Mouse (Mus musculus) lung, embryonic 16.5 days (tissue): Measurements from ENCODE around the gene Tk1. TPM values are rescaled to one million over a fixed set of nuclear protein-coding genes. Genes with fewer than 3 reads are reported as not detected.

ENCODE experiments used
- ATAC-seq: fragments of 200-750 bp; cut with Nextera tagmentation; 2 replicates; pipeline ENCODE4 v1.8.0; 2017; ENCODE audit warnings: low read depth, mild to moderate bottlenecking, moderate library complexity
- H3K27ac ChIP-seq: fragments of 300-500 bp; sonication (generic); 2 replicates; pipeline ENCODE4 v1.5.1; 2014; ENCODE audit warnings: mild to moderate bottlenecking, control low read depth, low read length
- H3K27me3 ChIP-seq: fragments of 300-500 bp; sonication (generic); 2 replicates; pipeline ENCODE4 v1.6.1; 2014; ENCODE audit warnings: low read depth, low read length, mixed read lengths; ENCODE audit not compliant: control insufficient read depth, insufficient read depth
- H3K36me3 ChIP-seq: fragments of 300-500 bp; sonication (generic); 2 replicates; pipeline ENCODE4 v1.6.1; 2014; ENCODE audit warnings: low read length; ENCODE audit not compliant: control insufficient read depth, insufficient read depth
- H3K4me1 ChIP-seq: fragments of 300-500 bp; sonication (generic); replicated peaks from 2 replicates; pipeline ENCODE4 v1.6.1; 2014; ENCODE audit warnings: low read length, mixed read lengths; ENCODE audit not compliant: control insufficient read depth, insufficient read depth
- H3K4me2 ChIP-seq: fragments of 300-500 bp; sonication (generic); 2 replicates; pipeline ENCODE4 v1.6.1; 2014; ENCODE audit warnings: low read depth, low read length, control low read depth
- H3K4me3 ChIP-seq: fragments of 300-500 bp; sonication (generic); 2 replicates; pipeline ENCODE4 v1.5.1; 2014; ENCODE audit warnings: mild to moderate bottlenecking, low read length, control low read depth
- H3K9ac ChIP-seq: fragments of 300-500 bp; sonication (generic); 2 replicates; pipeline ENCODE4 v1.6.1; 2014; ENCODE audit warnings: low read length, control low read depth
- H3K9me3 ChIP-seq: fragments of 300-500 bp; sonication (generic); 2 replicates; pipeline ENCODE4 v1.6.1; 2016; ENCODE audit warnings: low read length; ENCODE audit not compliant: control insufficient read depth
- WGBS: fragments of 180-500 bp; shearing (Covaris S2); extraction: QIAGEN DNeasy Blood & Tissue Kit; methylation state at CpG from one replicate; pipeline ENCODE4 v1.1.7; 2014; 5-methylcytosine and 5-hydroxymethylcytosine counted together
- polyA plus RNA-seq: library from polyadenylated mRNA; unstranded; fragments of >200 nt; fragmentation: Nextera tagmentation; extraction: Ambion mirVana; gene quantifications from 2 replicates; pipeline ENCODE4 v1.2.1, GENCODE M21; 2015

Tk1 gene
- polyA plus RNA-seq, 1 experiment from 2014 or later = 131 TPM

DNA sequence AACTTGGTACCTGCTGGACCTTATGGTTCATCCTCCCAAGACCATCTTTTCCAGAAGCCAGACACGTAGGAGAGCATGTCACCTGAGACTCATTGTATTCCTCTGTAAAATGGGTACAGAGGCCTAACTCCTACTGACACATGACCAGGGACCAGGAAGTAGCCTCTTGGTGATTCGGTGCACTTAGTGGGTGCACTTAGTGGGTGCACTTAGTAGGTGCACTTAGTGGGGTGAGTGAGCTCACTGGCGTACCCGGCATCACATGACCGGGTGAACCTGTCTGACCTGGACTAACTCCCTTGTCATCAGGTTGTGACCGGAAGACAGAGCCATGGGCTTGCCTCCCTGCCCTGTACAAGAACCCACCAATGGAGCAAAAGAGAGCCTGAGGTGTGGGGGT, 19.1 kb downstream of the Tk1 start:
- Histone ChIP-seq H3K4me3 (no peak overlapping the region), H3K9ac (no peak overlapping the region), H3K4me1 (peaks cover 14% of the 10 kb centered on the region), H3K9me3 (no peaks in the 10 kb centered on the region), H3K27ac (no peak overlapping the region), H3K27me3 (no peaks in the 10 kb centered on the region), H3K36me3 (no peaks in the 10 kb centered on the region), H3K4me2 (no peak overlapping the region)
- ATAC-seq = no peak
- 91% methylated on average over 6 of the region's 6 CpGs for WGBS

DNA sequence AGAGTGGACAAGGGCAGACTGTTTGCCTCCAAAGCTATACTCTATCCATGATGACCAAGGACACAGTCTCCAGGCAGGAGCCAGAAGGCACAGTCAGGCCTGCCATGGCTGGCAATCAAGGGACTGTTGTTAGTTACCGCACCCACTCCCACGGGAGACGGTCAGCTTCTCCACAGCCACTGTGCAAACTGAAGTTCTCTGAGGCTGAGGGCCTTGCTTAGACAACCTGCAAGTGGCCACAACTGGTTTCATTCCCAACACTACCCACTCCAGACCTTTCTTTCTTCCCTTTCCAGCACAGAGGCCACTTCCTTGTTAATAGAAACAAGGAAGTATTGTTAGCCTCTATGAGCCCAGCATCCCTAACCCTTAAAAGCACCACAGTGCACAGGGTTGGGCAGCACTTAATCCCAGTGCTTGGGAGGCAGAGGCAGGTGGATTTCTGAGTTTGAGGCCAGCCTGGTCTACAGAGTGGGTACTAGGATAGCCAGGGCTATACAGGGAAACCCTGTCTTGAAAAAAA, 22.7 kb downstream of the Tk1 start:
- Histone ChIP-seq H3K27ac (no peak overlapping the region), H3K4me1 (peaks cover 3% of the 10 kb centered on the region; the same call in 1 of the 2 replicates), H3K9ac (no peak overlapping the region), H3K27me3 (no peaks in the 10 kb centered on the region), H3K4me3 (no peak overlapping the region), H3K9me3 (no peaks in the 10 kb centered on the region), H3K4me2 (no peak overlapping the region), H3K36me3 (no peaks in the 10 kb centered on the region)
- ATAC-seq = no peak
- WGBS = 67% methylated on average over 3 of the region's 3 CpGs

DNA sequence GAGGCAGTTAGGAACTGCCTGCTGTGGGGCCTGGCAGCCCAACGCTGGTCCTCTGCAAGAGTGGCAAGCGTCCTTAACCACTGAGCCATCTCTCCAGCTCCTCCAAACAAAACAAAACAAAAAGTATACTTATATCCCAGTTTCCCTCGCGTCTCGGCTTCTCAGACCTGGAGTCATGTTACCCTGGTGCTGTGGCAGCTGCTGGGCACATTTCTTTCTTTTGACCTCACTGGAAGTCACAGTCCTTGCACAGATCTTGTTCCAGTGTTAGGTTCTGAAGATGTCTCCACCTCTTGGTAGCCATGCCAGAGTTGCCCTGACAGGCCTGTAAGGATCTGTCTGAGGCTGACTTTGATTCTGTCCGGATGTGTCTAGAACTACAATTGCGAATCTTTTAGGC, 24.2 kb downstream of the Tk1 start:
- no peaks in the 10 kb centered on the region for H3K36me3 ChIP-seq
- ATAC-seq = no peak

DNA sequence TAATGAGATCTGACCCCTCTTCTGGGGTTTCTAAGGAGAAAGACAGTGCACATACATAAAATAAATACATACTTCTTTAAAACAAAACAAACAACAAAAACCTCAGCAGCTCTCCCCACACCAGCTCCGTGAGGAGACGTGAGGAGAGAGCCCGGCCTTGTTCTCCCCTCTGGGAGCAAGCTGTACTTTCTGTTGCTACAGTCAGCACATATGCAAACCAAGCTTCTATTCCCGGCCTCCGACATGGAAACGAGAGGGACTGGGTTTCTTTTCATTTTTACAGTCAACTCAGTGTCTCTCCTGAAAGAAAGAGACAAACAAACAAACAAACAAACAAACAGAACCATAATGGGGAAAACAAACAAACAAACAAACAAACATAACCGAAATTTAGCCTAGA, 25.9 kb downstream of the Tk1 start:
- ATAC-seq = no peak
- H3K4me2 ChIP-seq = no peak overlapping the region
- 76% methylated on average over 7 of the region's 7 CpGs for WGBS
- H3K9ac ChIP-seq = no peak overlapping the region
- H3K27me3 ChIP-seq = no peaks in the 10 kb centered on the region
- no peaks in the 10 kb centered on the region for H3K36me3 ChIP-seq
- no peak overlapping the region for H3K4me3 ChIP-seq
- no peak overlapping the region for H3K27ac ChIP-seq
- H3K4me1 ChIP-seq = peaks cover 6% of the 10 kb centered on the region; the same call in 1 of the 2 replicates
- no peaks in the 10 kb centered on the region for H3K9me3 ChIP-seq

More for the DNA sequence above, 24.2 kb downstream of the Tk1 start:
- Histone ChIP-seq H3K27ac (no peak overlapping the region), H3K4me1 (peaks cover 6% of the 10 kb centered on the region; the same call in 1 of the 2 replicates), H3K9me3 (no peaks in the 10 kb centered on the region), H3K27me3 (no peaks in the 10 kb centered on the region), H3K4me2 (no peak overlapping the region), H3K4me3 (no peak overlapping the region), H3K9ac (no peak overlapping the region)
- WGBS = 65% methylated on average over 7 of the region's 7 CpGs

DNA sequence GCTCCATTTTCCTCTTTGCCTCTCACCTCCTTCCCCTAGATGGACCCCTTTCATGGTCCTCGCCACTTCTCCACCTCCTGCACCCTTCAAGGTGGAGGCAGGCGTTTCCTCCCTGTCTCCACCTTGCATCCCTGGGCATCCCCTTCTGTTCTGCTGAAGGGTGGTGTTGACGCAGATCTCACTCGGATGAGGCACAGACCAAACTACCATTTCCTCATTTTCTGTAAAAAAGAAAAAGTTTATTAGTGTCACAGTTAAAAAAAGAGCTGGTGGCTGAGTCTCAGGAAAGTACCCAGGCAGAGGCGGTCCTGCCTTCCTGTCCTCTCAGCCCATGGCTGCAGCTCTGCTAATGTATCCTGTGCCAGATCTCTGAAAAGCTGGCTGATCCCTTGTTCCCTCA, 26.7 kb downstream of the Tk1 start:
- WGBS = 56% methylated on average over 5 of the region's 5 CpGs
- no peaks in the 10 kb centered on the region for H3K9me3 ChIP-seq
- no peak overlapping the region for H3K4me3 ChIP-seq
- peaks cover 6% of the 10 kb centered on the region; the same call in 1 of the 2 replicates for H3K4me1 ChIP-seq
- no peaks in the 10 kb centered on the region for H3K36me3 ChIP-seq
- no peak overlapping the region for H3K9ac ChIP-seq
- H3K27ac ChIP-seq = no peak overlapping the region
- no peak for ATAC-seq
- no peak overlapping the region for H3K4me2 ChIP-seq
- H3K27me3 ChIP-seq = no peaks in the 10 kb centered on the region

DNA sequence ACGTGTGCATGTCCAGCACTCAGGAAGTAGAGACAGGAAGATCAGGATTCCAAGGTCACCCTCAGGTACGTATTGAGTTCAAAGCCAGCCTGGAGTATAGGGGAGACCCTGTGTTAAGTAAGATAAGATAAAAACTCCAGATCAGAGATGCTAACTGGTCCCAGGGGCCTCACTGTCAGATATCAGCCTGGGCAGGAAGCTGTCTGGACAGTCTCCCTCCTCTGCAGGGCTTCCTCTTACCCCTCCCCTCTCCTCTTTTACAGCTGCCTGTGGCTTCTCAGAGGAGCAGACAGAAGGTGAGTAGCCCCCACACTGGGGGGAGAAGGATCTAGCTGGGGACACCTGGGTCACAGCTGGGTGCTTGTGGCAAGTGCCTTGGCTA, 27.7 kb downstream of the Tk1 start:
- Histone ChIP-seq H3K27me3 (no peaks in the 10 kb centered on the region), H3K27ac (no peak overlapping the region), H3K9me3 (no peaks in the 10 kb centered on the region), H3K36me3 (no peaks in the 10 kb centered on the region), H3K9ac (no peak overlapping the region), H3K4me1 (peaks cover 6% of the 10 kb centered on the region; the same call in 1 of the 2 replicates), H3K4me2 (no peak overlapping the region), H3K4me3 (no peak overlapping the region)
- WGBS = 19% methylated on average over 2 of the region's 2 CpGs
- ATAC-seq = 0 out of 2 replicates have a peak, but pooled peaks have one; percentile 8

DNA sequence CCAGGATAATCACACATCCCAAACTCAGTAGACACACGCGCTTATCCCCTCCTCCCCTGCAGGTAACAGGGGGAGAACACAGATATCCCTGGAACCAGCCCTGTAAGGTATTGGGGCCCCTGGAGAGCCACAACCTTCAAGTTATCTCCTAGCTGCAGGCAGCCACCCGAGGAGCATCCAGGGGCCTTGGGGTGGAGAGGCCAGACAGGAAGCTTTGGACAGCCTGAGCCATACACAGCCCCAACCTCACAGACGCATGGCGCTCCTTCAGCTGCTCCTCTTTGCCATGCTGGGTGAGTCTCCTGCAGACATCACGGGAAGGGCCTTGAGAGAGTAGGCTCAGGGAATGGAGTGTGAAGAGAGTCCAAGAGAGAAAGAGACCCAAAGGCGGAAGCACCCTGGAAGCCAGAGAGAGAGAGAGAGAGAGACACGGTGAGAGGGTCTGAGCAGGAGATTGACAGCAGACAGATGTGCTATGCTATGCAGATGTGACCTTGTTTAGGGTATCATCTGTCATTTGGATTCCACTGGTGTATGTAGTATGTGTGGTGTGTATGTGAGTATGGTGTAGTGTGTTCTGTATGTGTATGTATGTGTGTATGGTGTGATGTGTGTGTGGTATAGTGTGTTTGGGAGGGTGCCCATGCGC, 28.3 kb downstream of the Tk1 start, which contains the start of gene 6030468B19Rik:
Gene 6030468B19Rik, plus strand, starts transcription at position 150 of the 649 bp plus-strand sequence.
- Histone ChIP-seq H3K4me2 (no peak within 1 kb of the TSS), H3K27me3 (no peaks in the 10 kb centered on the region), H3K9me3 (no peaks in the 10 kb centered on the region), H3K9ac (no peak within 1 kb of the TSS), H3K4me3 (no peak within 1 kb of the TSS), H3K4me1 (peaks cover 7% of the 10 kb centered on the region; the same call in 1 of the 2 replicates), H3K27ac (no peak within 1 kb of the TSS), H3K36me3 (no peaks in the 10 kb centered on the region)
- WGBS = 39% methylated on average over 9 of the region's 9 CpGs
- ATAC-seq = no peak

DNA sequence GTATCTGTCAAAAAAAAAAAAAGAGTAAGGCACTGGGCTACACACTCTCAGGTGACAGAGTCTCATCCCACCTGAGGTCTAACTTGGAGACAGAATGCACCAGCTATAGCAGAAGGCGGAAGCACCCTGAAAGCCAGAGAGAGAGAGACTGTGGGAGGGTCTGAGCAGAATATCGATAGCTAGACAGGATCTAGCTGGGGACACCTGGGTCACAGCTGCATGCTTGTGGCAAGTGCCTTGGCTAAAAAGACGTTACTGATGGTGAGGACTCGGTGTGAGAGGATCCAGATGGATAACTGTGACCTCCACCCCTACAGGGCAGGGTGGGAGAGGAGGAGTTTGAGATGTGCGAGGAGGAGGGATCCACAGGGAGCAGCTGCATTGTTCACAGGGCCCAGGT, 28.9 kb downstream of the Tk1 start:
- H3K4me2 ChIP-seq = no peak overlapping the region
- no peak overlapping the region for H3K27ac ChIP-seq
- H3K4me1 ChIP-seq = peaks cover 12% of the 10 kb centered on the region; the same call in 1 of the 2 replicates
- no peak for ATAC-seq
- H3K27me3 ChIP-seq = no peaks in the 10 kb centered on the region
- no peak overlapping the region for H3K4me3 ChIP-seq
- no peak overlapping the region for H3K9ac ChIP-seq
- H3K9me3 ChIP-seq = no peaks in the 10 kb centered on the region
- no peaks in the 10 kb centered on the region for H3K36me3 ChIP-seq
- WGBS = 28% methylated on average over 5 of the region's 5 CpGs

DNA sequence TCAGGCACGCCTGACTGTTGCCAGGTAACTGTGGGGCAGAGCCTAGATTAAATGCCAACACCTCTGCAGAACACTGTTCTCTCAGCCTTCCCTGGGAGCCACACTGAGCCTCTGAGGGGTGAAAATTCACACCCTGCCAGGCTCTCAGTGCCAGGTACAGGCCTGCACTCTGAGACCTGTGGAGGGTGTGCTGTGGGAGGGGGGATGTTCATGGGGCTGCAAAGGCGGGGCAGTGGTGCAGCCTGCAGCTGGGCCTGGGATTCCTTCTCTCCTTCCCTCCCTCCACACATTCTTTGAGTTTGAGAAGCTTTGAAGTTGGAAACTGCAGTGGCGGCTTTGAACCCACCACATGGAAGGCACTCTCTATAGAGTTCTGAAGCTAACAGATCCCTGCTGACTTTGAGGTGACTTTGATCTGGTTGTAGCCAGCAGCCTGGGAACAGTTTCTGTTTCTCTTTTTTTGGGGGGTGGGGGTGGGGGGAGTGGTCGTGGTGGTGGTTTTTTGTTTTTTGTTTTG, 31.8 kb downstream of the Tk1 start:
- Histone ChIP-seq H3K9me3 (no peaks in the 10 kb centered on the region), H3K9ac (no peak overlapping the region), H3K4me2 (no peak overlapping the region), H3K27ac (no peak overlapping the region), H3K4me1 (peaks cover 18% of the 10 kb centered on the region; the same call in 1 of the 2 replicates), H3K4me3 (no peak overlapping the region), H3K27me3 (no peaks in the 10 kb centered on the region), H3K36me3 (no peaks in the 10 kb centered on the region)
- 55% methylated on average over 4 of the region's 4 CpGs for WGBS
- no peak for ATAC-seq
